Mouse (Mus musculus) embryo, embryonic 9.5 days (tissue): Measurements from ENCODE around the gene Gdpd2.

Source experiments
- DNase-seq: peaks from one replicate; pipeline ENCODE4 v3.0.0-alpha.2; 2017; ENCODE audit errors: extremely low spot score

Gene Gdpd2

GRCm38 (mm10) chrX:100729665-100730188 lies at the start of gene Gdpd2:
Gene Gdpd2, plus strand, starts transcription at chrX:100729873.
- DNase-seq: peak; percentile 49

GRCm38 (mm10) chrX:100686527-100686926 lies 43.1 kb upstream of the Gdpd2 start:
- no peak for DNase-seq

GRCm38 (mm10) chrX:100687360-100688032 lies 42.2 kb upstream of the Gdpd2 start:
- DNase-seq: no peak

- no peak for DNase-seq
Measured at GRCm38 (mm10) chrX:100688033-100688370, 41.7 kb upstream of the Gdpd2 start.

- DNase-seq: no peak
Measured at GRCm38 (mm10) chrX:100696776-100697175, 32.9 kb upstream of the Gdpd2 start.

- no peak for DNase-seq
Measured at GRCm38 (mm10) chrX:100708032-100708431, 21.6 kb upstream of the Gdpd2 start.

GRCm38 (mm10) chrX:100716173-100716572 lies 13.5 kb upstream of the Gdpd2 start:
- no peak for DNase-seq

- DNase-seq: no peak
Measured at GRCm38 (mm10) chrX:100728947-100729346, 726 bp upstream of the Gdpd2 start.

GRCm38 (mm10) chrX:100730266-100730665 lies 593 bp downstream of the Gdpd2 start:
- no peak for DNase-seq

GRCm38 (mm10) chrX:100734359-100734758 lies 4.7 kb downstream of the Gdpd2 start:
- no peak for DNase-seq

- DNase-seq: peak; percentile 45
Measured at GRCm38 (mm10) chrX:100738918-100739317, 9.2 kb downstream of the Gdpd2 start.

- no peak for DNase-seq
Measured at GRCm38 (mm10) chrX:100739443-100739842, 9.8 kb downstream of the Gdpd2 start.

GRCm38 (mm10) chrX:100740785-100741184 lies 11.1 kb downstream of the Gdpd2 start:
- DNase-seq: no peak

GRCm38 (mm10) chrX:100741940-100742339 lies 12.3 kb downstream of the Gdpd2 start:
- peak; percentile 48 for DNase-seq

- no peak for DNase-seq
Measured at GRCm38 (mm10) chrX:100765855-100766254, 36.2 kb downstream of the Gdpd2 start.

- DNase-seq: peak; percentile 37
Measured at GRCm38 (mm10) chrX:100767181-100767884, 37.7 kb downstream of the Gdpd2 start, which contains the start of gene Dlg3. Gene Dlg3, plus strand, starts transcription at chrX:100767722.

GRCm38 (mm10) chrX:100767885-100768626 lies 38.4 kb downstream of the Gdpd2 start:
- DNase-seq: no peak

- no peak for DNase-seq
Measured at GRCm38 (mm10) chrX:100769281-100769680, 39.6 kb downstream of the Gdpd2 start.

GRCm38 (mm10) chrX:100774341-100774811 lies 44.7 kb downstream of the Gdpd2 start:
- DNase-seq: peak; percentile 71

GRCm38 (mm10) chrX:100775405-100775804 lies 45.7 kb downstream of the Gdpd2 start:
- DNase-seq: no peak

GRCm38 (mm10) chrX:100776494-100776893 lies 46.8 kb downstream of the Gdpd2 start:
- no peak for DNase-seq

- peak; percentile 79 for DNase-seq
Measured at GRCm38 (mm10) chrX:100776985-100777654, 47.4 kb downstream of the Gdpd2 start.
